Mouse (Mus musculus): Measurements from ENCODE around the gene 1110008P14Rik.

DNA sequence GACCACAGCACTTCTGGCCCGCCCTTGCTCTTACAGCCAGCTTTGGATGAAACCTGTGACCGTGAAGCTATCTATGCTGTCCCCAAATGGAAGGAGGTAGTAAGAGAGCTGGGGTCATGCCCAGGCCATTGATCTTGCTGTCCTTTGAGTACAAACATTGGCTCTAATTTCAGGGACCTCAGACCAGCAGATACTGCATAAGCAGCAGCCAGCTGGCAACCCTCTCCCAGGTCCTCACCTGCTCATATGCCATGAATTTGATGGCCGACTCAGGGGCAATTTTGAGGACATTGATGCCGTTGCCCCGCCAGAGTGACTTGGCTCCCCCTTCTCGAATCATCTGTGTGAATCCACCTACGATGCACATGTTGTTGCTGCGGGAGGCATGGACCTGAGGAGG lies 35.7 kb upstream of the 1110008P14Rik start:
- no peak for TF ChIP-seq CTCF (IDR thresholded peaks at IDR 0.05; ENCODE audit: control insufficient read depth, insufficient read depth, low read length)
- no peak for TF ChIP-seq POLR2A (IDR thresholded peaks at IDR 0.05; ENCODE audit: borderline replicate concordance, control insufficient read depth, low read depth, low read length)
